ENCODE assay signal across 11 mouse cellular contexts in the genomic region with DNA sequence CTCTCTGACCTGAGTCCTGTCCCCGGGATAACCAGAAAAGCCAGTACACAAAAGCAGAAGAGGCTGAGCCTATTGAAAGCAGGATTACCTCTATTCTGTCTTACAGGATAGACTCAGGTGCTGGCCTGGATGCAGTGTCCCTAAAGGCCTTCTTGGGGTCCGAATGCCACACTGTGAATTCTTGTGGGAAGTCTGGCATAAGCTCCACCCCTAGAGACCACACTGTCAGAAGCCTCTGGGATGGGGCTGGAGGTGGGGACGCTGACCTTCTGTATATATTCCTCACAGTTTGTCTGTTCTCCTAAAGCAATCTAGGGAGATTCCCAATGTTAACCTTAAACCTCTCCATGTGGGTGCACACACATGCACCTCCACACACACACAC. TPM values are rescaled to one million over a fixed set of nuclear protein-coding genes. Genes with fewer than 3 reads are reported as not detected.
A peak's percentile ranks its signal among the peaks of the same experiment; 100 is the strongest.
DNase-seq lines count a peak whose midpoint lies in the region; ATAC-seq and TF ChIP-seq lines count a peak whose summit lies in the region.
"Had no signal": no experiment of that assay in that cellular context is flagged by ENCODE, and none has a peak within 500 bp of the region (broad histone marks: within the 10 kb centered on the region; RNA-seq: fewer than 3 reads in every experiment).

No protein-coding gene starts in this region.

- 63% methylated on average over 3 of the region's 3 CpGs for WGBS in kidney, embryonic 16.5 days
- 66% methylated on average over 3 of the region's 3 CpGs for WGBS in embryonic facial prominence, embryonic 15.5 days
- WGBS in liver, embryonic 13.5 days (ENCODE audit: insufficient replicate concordance): 46% methylated on average over 3 of the region's 3 CpGs
- 66% methylated on average over 3 of the region's 3 CpGs for WGBS in forebrain, postnatal 0 days

- no peak for TF ChIP-seq CTCF in gastrocnemius, adult 2 months (IDR thresholded peaks at IDR 0.05)
- no peak for TF ChIP-seq CTCF in layer of hippocampus, adult 2 months (conservative IDR thresholded peaks at IDR 0.05)
- no peak for TF ChIP-seq CTCF in forebrain, postnatal 0 days (IDR thresholded peaks at IDR 0.05; ENCODE audit: low read depth)

- no peak for ATAC-seq in kidney, embryonic 16.5 days (ENCODE audit: low FRiP score, low TSS enrichment)
- ATAC-seq in embryonic facial prominence, embryonic 15.5 days (ENCODE audit: insufficient number of reproducible peaks, low FRiP score, low TSS enrichment, low read depth): no peak
- ATAC-seq in liver, embryonic 13.5 days (ENCODE audit: low read depth): peak; percentile 1; the same call in 1 of the 2 replicates
- no peak for ATAC-seq in forebrain, postnatal 0 days

- H3K9me3 ChIP-seq in kidney, embryonic 16.5 days (ENCODE audit: low read length): no peaks in the 10 kb centered on the region
- no peaks in the 10 kb centered on the region for H3K9me3 ChIP-seq in embryonic facial prominence, embryonic 15.5 days (replicated peaks)
- no peaks in the 10 kb centered on the region for H3K9me3 ChIP-seq in liver, embryonic 13.5 days (replicated peaks)
- H3K9me3 ChIP-seq in forebrain, postnatal 0 days (ENCODE audit: low read length): no peaks in the 10 kb centered on the region
- H3K9me3 ChIP-seq: G1E had no signal

- no peak overlapping the region for H3K4me2 ChIP-seq in kidney, embryonic 16.5 days (replicated peaks; ENCODE audit: low read depth, low read length)
- H3K4me2 ChIP-seq in embryonic facial prominence, embryonic 15.5 days (replicated peaks): no peak overlapping the region
- H3K4me2 ChIP-seq in liver, embryonic 13.5 days: peak overlapping the region; percentile 50
- H3K4me2 ChIP-seq in forebrain, postnatal 0 days (ENCODE audit: low read depth): no peak overlapping the region

- intact Hi-C loops in gastrocnemius, adult 2 months (cut with DNase I): loop anchor here (2.0 kb wide), 2 partner anchors 60 to 76 kb away; no protein-coding TSS in a partner anchor

- H3K27ac ChIP-seq in gastrocnemius, adult 2 months: peak overlapping the region; percentile 92
- H3K27ac ChIP-seq in kidney, embryonic 16.5 days (ENCODE audit: low read length): peak overlapping the region; percentile 84; the same call in 1 of the 2 replicates
- H3K27ac ChIP-seq in embryonic facial prominence, embryonic 15.5 days (replicated peaks): peak overlapping the region; percentile 49; the same call in 1 of the 2 replicates
- peak overlapping the region; percentile 82 for H3K27ac ChIP-seq in liver, embryonic 13.5 days
- H3K27ac ChIP-seq in layer of hippocampus, adult 2 months: no peak overlapping the region
- no peak overlapping the region for H3K27ac ChIP-seq in forebrain, postnatal 0 days (ENCODE audit: low read depth, low read length)

- no peaks in the 10 kb centered on the region for H3K36me3 ChIP-seq in kidney, embryonic 16.5 days (ENCODE audit: insufficient read depth, low read length)
- H3K36me3 ChIP-seq in embryonic facial prominence, embryonic 15.5 days: no peaks in the 10 kb centered on the region
- no peaks in the 10 kb centered on the region for H3K36me3 ChIP-seq in liver, embryonic 13.5 days
- no peaks in the 10 kb centered on the region for H3K36me3 ChIP-seq in forebrain, postnatal 0 days (ENCODE audit: insufficient read depth)
- H3K36me3 ChIP-seq: G1E had no signal

- peaks cover 32% of the 10 kb centered on the region for H3K4me1 ChIP-seq in kidney, embryonic 16.5 days (ENCODE audit: insufficient read depth, low read length)
- peaks cover 16% of the 10 kb centered on the region for H3K4me1 ChIP-seq in embryonic facial prominence, embryonic 15.5 days
- H3K4me1 ChIP-seq in liver, embryonic 13.5 days (replicated peaks): peaks cover 40% of the 10 kb centered on the region
- no peaks in the 10 kb centered on the region for H3K4me1 ChIP-seq in forebrain, postnatal 0 days (ENCODE audit: insufficient read depth)

- no peak overlapping the region; the same call in 1 of the 2 replicates for H3K9ac ChIP-seq in kidney, embryonic 16.5 days (replicated peaks; ENCODE audit: low read length)
- H3K9ac ChIP-seq in embryonic facial prominence, embryonic 15.5 days: no peak overlapping the region
- H3K9ac ChIP-seq in liver, embryonic 13.5 days: peak overlapping the region; percentile 46; the same call in 1 of the 2 replicates
- H3K9ac ChIP-seq in forebrain, postnatal 0 days: no peak overlapping the region

- no peaks in the 10 kb centered on the region for H3K27me3 ChIP-seq in kidney, embryonic 16.5 days (ENCODE audit: insufficient read depth, low read length)
- no peaks in the 10 kb centered on the region for H3K27me3 ChIP-seq in embryonic facial prominence, embryonic 15.5 days
- H3K27me3 ChIP-seq in liver, embryonic 13.5 days: no peaks in the 10 kb centered on the region
- H3K27me3 ChIP-seq in forebrain, postnatal 0 days (ENCODE audit: insufficient read depth, low read length): no peaks in the 10 kb centered on the region

- no peak for DNase-seq in gastrocnemius, adult 2 months
- no peak for DNase-seq in gastrocnemius, adult 18-20 months (ENCODE audit: low spot score)
- DNase-seq in kidney, postnatal 14 days: no peak
- DNase-seq in liver, embryonic 13.5 days: no peak
- DNase-seq in layer of hippocampus, adult 2 months (ENCODE audit: low spot score in 2 of 2): no peak
- no peak for DNase-seq in forebrain, postnatal 0 days
- DNase-seq: gastrocnemius, postnatal 10 days; thymus, adult 2 months had no signal

- H3K4me3 ChIP-seq in gastrocnemius, adult 2 months: no peak overlapping the region
- H3K4me3 ChIP-seq in kidney, embryonic 16.5 days (ENCODE audit: low read length): no peak overlapping the region
- H3K4me3 ChIP-seq in embryonic facial prominence, embryonic 15.5 days (replicated peaks): no peak overlapping the region
- H3K4me3 ChIP-seq in liver, embryonic 13.5 days (replicated peaks): no peak overlapping the region
- no peak overlapping the region for H3K4me3 ChIP-seq in layer of hippocampus, adult 2 months
- H3K4me3 ChIP-seq in forebrain, postnatal 0 days (ENCODE audit: low read depth, low read length): no peak overlapping the region

RNA-seq across cellular contexts. Expression of a gene that starts 57.7 kb away (rescaled TPM):
- total RNA-seq in gastrocnemius, adult 2 months (2021): 10 to 100 TPM; 59.5 to 63.7 TPM
- total RNA-seq in gastrocnemius, adult 18-20 months (2021): 10 to 100 TPM; 41.1 to 43.1 TPM
- 210 and 217 TPM in 2 replicates for polyA plus RNA-seq in kidney, embryonic 16.5 days (2015; fragmentation: Nextera tagmentation; extraction: Ambion mirVana)
- 73.3 and 75.7 TPM in 2 replicates for polyA plus RNA-seq in embryonic facial prominence, embryonic 15.5 days (2015; fragmentation: Nextera tagmentation; extraction: Ambion mirVana)
- polyA plus RNA-seq in liver, embryonic 13.5 days (2015; fragmentation: Nextera tagmentation; extraction: Ambion mirVana): 25.0 and 31.3 TPM in 2 replicates
- 10 to 100 TPM; 26.7 to 29.0 TPM for total RNA-seq in layer of hippocampus, adult 2 months (2021)
- total RNA-seq in forebrain, postnatal 0 days (2014; rRNA removed): 13.6 and 17.5 TPM in 2 replicates
- 23.0 and 26.2 TPM in 2 replicates for polyA plus RNA-seq in forebrain, postnatal 0 days (2015; fragmentation: Nextera tagmentation; extraction: Ambion mirVana)

Comparison
In these comparisons a context has a peak if more than half of its experiments do, and no peak if none do; other contexts are left out.
1. H3K27ac ChIP-seq: peak in gastrocnemius, adult 2 months (single experiment), kidney, embryonic 16.5 days (single experiment), embryonic facial prominence, embryonic 15.5 days (single experiment) and liver, embryonic 13.5 days (single experiment); none in layer of hippocampus, adult 2 months (single experiment) and forebrain, postnatal 0 days (single experiment).